In genomic region chr19:21737446-21737845, GRCm38 (mm10) we compare ENCODE assay signal across 10 mouse cellular contexts. TPM values are rescaled to one million over a fixed set of nuclear protein-coding genes. Genes with fewer than 3 reads are reported as not detected.
A peak's percentile ranks its signal among the peaks of the same experiment; 100 is the strongest.
DNase-seq lines count a peak whose midpoint lies in the region; ATAC-seq lines count a peak whose summit lies in the region.
"Had no signal": no experiment of that assay in that cellular context is flagged by ENCODE, and none has a peak within 500 bp of the region (broad histone marks: within the 10 kb centered on the region; RNA-seq: fewer than 3 reads in every experiment).

No protein-coding gene starts in this region.

- no peak overlapping the region for H3K9ac ChIP-seq in embryonic facial prominence, embryonic 14.5 days (ENCODE audit: low read depth, low read length)
- H3K9ac ChIP-seq: limb, embryonic 12.5 days had no signal

- 43% methylated on average over 18 of the region's 18 CpGs for WGBS in embryonic facial prominence, embryonic 14.5 days

- H3K9me3 ChIP-seq in embryonic facial prominence, embryonic 14.5 days (ENCODE audit: control insufficient read depth, low read length), result no peaks in the 10 kb centered on the region
- H3K9me3 ChIP-seq: limb, embryonic 12.5 days had no signal

- no peak for ATAC-seq in embryonic facial prominence, embryonic 14.5 days (ENCODE audit: low read depth)
- ATAC-seq: Patski had no signal

- H3K27ac ChIP-seq in embryonic facial prominence, embryonic 14.5 days (replicated peaks; ENCODE audit: low read depth, low read length), result peak overlapping the region; percentile 54

- H3K4me2 ChIP-seq in embryonic facial prominence, embryonic 14.5 days (ENCODE audit: low read depth, low read length), result no peak overlapping the region
- H3K4me2 ChIP-seq: limb, embryonic 12.5 days had no signal

- no peaks in the 10 kb centered on the region for H3K36me3 ChIP-seq in embryonic facial prominence, embryonic 14.5 days (ENCODE audit: control insufficient read depth, insufficient read depth, low read length)
- H3K36me3 ChIP-seq: limb, embryonic 12.5 days had no signal

- 0 out of 2 replicates have a peak, but pooled peaks cover 8% of the 10 kb centered on the region for H3K4me1 ChIP-seq in embryonic facial prominence, embryonic 14.5 days (ENCODE audit: control insufficient read depth, insufficient read depth, low read length)

- no peaks in the 10 kb centered on the region for H3K27me3 ChIP-seq in embryonic facial prominence, embryonic 14.5 days (replicated peaks; ENCODE audit: control insufficient read depth, insufficient read depth, low read length)
- H3K27me3 ChIP-seq: limb, embryonic 12.5 days; Patski had no signal

- peak; percentile 7 for DNase-seq in gastrocnemius, adult 18-20 months (ENCODE audit: low spot score)
- DNase-seq in gastrocnemius, adult 8-10 months (ENCODE audit: low spot score in 2 of 2), result no peak
- peak; percentile 51 for DNase-seq in embryonic facial prominence, embryonic 14.5 days (ENCODE audit: low spot score)
- peak; percentile 16 to 27 for DNase-seq in kidney, adult 8-10 months
- peak; percentile 44 for DNase-seq in lung, postnatal 14 days
- peak; percentile 9 to 24 for DNase-seq in thymus, postnatal 36 days
- DNase-seq in right cerebral cortex, postnatal 14 days, result no peak
- DNase-seq in urinary bladder, postnatal 25 days (ENCODE audit: low spot score), result no peak

- H3K4me3 ChIP-seq in embryonic facial prominence, embryonic 14.5 days (ENCODE audit: low read depth, low read length), result no peak overlapping the region
- H3K4me3 ChIP-seq: limb, embryonic 12.5 days had no signal

RNA-seq across cellular contexts. Expression of gene Cemip2, which starts 40.7 kb away (rescaled TPM):
- 10 to 100 TPM in 1 of 2 experiments, 1 to 10 TPM in 1; 8.4 to 10.8 TPM for total RNA-seq in gastrocnemius, adult 18-20 months (2021)
- total RNA-seq in gastrocnemius, adult 8-10 months (2022), result 10 to 100 TPM in 3 of 4 experiments, 1 to 10 TPM in 1; 9.7 to 13.0 (median 11.2) TPM
- polyA plus RNA-seq in embryonic facial prominence, embryonic 14.5 days (2014; fragmentation: Nextera tagmentation; extraction: Ambion mirVana), result 33.8 and 34.7 TPM in 2 replicates

Comparison
In these comparisons a context has a peak if more than half of its experiments do, and no peak if none do; other contexts are left out.
1. DNase-seq: peak in gastrocnemius, adult 18-20 months (single experiment), embryonic facial prominence, embryonic 14.5 days (single experiment), kidney, adult 8-10 months (2 of 2), lung, postnatal 14 days (single experiment) and thymus, postnatal 36 days (2 of 2); none in gastrocnemius, adult 8-10 months (0 of 2), right cerebral cortex, postnatal 14 days (single experiment) and urinary bladder, postnatal 25 days (single experiment).